Mouse (Mus musculus) forebrain, embryonic 16.5 days (tissue): Measurements from ENCODE around the gene Catsperz. TPM values are rescaled to one million over a fixed set of nuclear protein-coding genes. Genes with fewer than 3 reads are reported as not detected.

Experiments
- ATAC-seq: fragments of 200-750 bp; cut with Nextera tagmentation; 2 replicates; pipeline ENCODE4 v1.8.0; 2017; ENCODE audit warnings: mild to moderate bottlenecking, moderate library complexity
- H3K27ac ChIP-seq: fragments of 300-500 bp; sonication (generic); 2 replicates; pipeline ENCODE4 v1.5.1; 2014; ENCODE audit warnings: low read length, control low read depth
- H3K27me3 ChIP-seq: fragments of 300-500 bp; sonication (generic); replicated peaks from 2 replicates; pipeline ENCODE4 v1.6.1; 2014; ENCODE audit warnings: low read length; ENCODE audit not compliant: control insufficient read depth, insufficient read depth
- H3K36me3 ChIP-seq: fragments of 300-500 bp; sonication (generic); 2 replicates; pipeline ENCODE4 v1.6.1; 2014; ENCODE audit not compliant: control insufficient read depth, insufficient read depth
- H3K4me1 ChIP-seq: fragments of 300-500 bp; sonication (generic); replicated peaks from 2 replicates; pipeline ENCODE4 v1.6.1; 2014; ENCODE audit warnings: low read length; ENCODE audit not compliant: control insufficient read depth, insufficient read depth
- H3K4me2 ChIP-seq: fragments of 300-500 bp; sonication (generic); 2 replicates; pipeline ENCODE4 v1.6.1; 2014; ENCODE audit warnings: mild to moderate bottlenecking, low read length, control low read depth
- H3K4me3 ChIP-seq: fragments of 300-500 bp; sonication (generic); replicated peaks from 2 replicates; pipeline ENCODE4 v1.5.1; 2014; ENCODE audit warnings: mild to moderate bottlenecking, low read length, control low read depth
- H3K9ac ChIP-seq: fragments of 300-500 bp; sonication (generic); replicated peaks from 2 replicates; pipeline ENCODE4 v1.6.1; 2014; ENCODE audit warnings: low read depth, low read length, control low read depth
- H3K9me3 ChIP-seq: fragments of 300-500 bp; sonication (generic); 2 replicates; pipeline ENCODE4 v1.6.1; 2016; ENCODE audit warnings: low read length; ENCODE audit not compliant: control insufficient read depth
- WGBS: fragments of 180-500 bp; shearing (Covaris S2); extraction: QIAGEN DNeasy Blood & Tissue Kit; methylation state at CpG from one replicate; pipeline ENCODE4 v1.1.7; 2014; 5-methylcytosine and 5-hydroxymethylcytosine counted together
- polyA plus RNA-seq: library from polyadenylated mRNA; unstranded; fragments of >200 nt; fragmentation: Nextera tagmentation; extraction: Ambion mirVana; gene quantifications from 2 replicates; pipeline ENCODE4 v1.2.1, GENCODE M21; 2015

Gene Catsperz
- polyA plus RNA-seq, 1 experiment from 2014 or later, result 0.37 TPM

DNA sequence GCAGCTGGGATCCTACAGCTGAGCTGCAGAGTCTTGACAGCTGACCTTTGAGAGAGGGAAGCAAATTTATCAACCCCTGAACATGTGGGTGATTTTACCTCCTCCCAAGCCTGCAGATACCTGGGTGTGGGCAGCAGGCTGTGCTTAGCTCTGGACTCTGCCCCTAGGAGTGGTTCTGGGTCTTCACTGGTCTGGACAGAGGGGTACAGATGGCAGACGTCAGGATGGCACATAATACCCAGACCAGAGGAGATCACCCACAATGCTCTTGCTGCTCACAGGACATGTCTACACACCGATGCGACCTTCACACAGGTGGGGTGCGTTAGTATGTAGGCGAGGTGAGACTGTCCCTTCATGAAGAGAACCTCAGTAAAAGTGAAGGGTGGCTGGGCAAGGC, 24.4 kb upstream of the Catsperz start:
- Histone ChIP-seq H3K4me1 (peaks cover 17% of the 10 kb centered on the region), H3K36me3 (peaks cover 2% of the 10 kb centered on the region; the same call in 1 of the 2 replicates), H3K27ac (no peak overlapping the region), H3K9me3 (no peaks in the 10 kb centered on the region), H3K4me2 (no peak overlapping the region), H3K4me3 (no peak overlapping the region), H3K9ac (0 out of 2 replicates have a peak overlapping the region, but pooled peaks have one; percentile 7), H3K27me3 (no peaks in the 10 kb centered on the region)
- ATAC-seq, result no peak
- WGBS, result 85% methylated on average over 5 of the region's 5 CpGs

DNA sequence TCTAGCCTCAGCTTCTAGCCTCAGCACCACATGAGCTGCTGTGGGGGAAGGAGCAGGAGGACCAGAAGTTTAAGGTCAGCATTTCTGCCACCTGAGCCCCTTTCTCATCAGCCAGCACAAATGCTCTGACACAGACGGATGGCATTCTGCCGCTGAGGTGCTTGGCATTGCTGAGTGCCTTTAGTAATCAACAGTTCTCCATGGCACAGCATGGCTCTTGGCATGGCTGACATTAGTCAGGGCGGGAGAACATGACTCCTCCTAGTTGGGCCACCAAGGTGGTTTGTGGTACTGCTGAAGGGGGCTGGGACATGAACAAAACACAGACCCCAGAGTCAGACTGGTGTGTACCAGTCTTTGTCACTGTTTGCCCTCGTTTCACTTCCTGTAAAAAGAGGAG, 23.0 kb upstream of the Catsperz start:
- Histone ChIP-seq H3K9ac (no peak overlapping the region), H3K9me3 (no peaks in the 10 kb centered on the region), H3K4me2 (no peak overlapping the region), H3K4me3 (no peak overlapping the region), H3K27ac (no peak overlapping the region), H3K4me1 (peaks cover 17% of the 10 kb centered on the region), H3K27me3 (no peaks in the 10 kb centered on the region), H3K36me3 (peaks cover 2% of the 10 kb centered on the region; the same call in 1 of the 2 replicates)
- ATAC-seq, result no peak
- WGBS, result 70% methylated on average over 4 of the region's 4 CpGs

DNA sequence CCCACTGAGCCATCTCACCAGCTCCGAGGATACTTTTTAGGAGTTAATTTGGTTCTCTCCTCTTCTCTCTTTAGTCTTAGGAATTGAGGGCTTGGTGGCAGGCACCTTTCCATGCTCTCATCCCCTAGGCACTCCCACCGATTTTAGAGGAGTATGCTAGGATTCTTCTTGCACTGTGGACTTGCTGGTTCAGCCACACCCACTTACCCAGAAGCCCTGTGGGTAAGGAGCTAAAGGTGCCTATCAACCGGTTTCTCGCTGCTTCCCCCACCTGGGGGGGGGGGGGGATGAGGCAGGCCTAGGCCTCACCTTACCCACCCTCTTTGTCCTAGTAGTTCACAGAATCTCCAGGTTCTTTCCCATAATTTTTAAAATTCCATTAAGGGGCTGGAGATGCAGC, 22.6 kb upstream of the Catsperz start:
- H3K36me3 ChIP-seq, result peaks cover 2% of the 10 kb centered on the region; the same call in 1 of the 2 replicates
- no peak overlapping the region for H3K9ac ChIP-seq
- no peak for ATAC-seq
- H3K27ac ChIP-seq, result no peak overlapping the region
- no peak overlapping the region for H3K4me3 ChIP-seq
- H3K9me3 ChIP-seq, result no peaks in the 10 kb centered on the region
- no peak overlapping the region for H3K4me2 ChIP-seq
- H3K27me3 ChIP-seq, result no peaks in the 10 kb centered on the region
- H3K4me1 ChIP-seq, result peaks cover 17% of the 10 kb centered on the region
- 50% methylated on average over 4 of the region's 4 CpGs for WGBS

DNA sequence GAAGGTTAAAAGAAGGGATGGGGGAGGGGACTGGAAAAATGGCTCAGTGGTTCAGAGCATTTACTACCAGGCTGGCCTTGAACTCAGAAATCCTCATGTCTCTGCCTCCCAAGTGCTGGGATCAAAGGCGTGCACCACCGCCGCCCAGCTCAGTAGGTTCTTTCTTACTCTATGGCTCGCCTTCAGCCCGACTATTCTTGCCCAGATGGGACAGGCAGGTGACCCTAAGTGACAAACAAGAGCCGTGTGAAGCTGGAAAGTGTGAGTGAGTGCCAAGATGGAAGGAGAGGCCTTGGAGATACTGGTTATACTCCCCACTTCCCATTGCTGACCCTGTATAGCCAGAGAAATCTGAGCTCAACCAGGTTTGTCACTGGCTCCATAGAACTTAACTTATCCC, 18.5 kb upstream of the Catsperz start:
- Histone ChIP-seq H3K9ac (no peak overlapping the region), H3K4me3 (no peak overlapping the region), H3K36me3 (peaks cover 2% of the 10 kb centered on the region; the same call in 1 of the 2 replicates), H3K27ac (no peak overlapping the region), H3K27me3 (no peaks in the 10 kb centered on the region), H3K4me1 (peaks cover 31% of the 10 kb centered on the region), H3K4me2 (no peak overlapping the region), H3K9me3 (no peaks in the 10 kb centered on the region)
- 96% methylated on average over 6 of the region's 6 CpGs for WGBS
- ATAC-seq, result no peak

DNA sequence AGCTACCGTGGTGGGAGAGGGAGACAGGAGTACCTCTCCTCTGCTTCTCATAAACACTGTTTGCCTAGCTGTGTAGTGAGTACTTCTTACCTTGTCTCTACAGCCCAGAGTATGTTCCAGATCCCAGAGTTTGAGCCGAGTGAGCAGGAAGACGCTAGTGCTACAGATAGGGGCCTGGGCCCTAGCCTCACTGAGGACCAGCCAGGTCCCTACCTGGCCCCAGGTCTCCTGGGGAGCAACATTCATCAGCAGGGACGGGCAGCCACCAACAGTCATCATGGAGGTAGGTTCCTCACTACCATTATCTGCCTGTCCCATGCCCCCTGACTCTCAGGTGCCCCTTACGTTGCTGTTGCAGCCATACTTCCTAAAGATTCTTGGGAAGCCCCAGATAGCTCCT, 17.6 kb upstream of the Catsperz start:
- ATAC-seq, result no peak
- Histone ChIP-seq H3K4me2 (peak overlapping the region; percentile 88), H3K27ac (peak overlapping the region; percentile 97), H3K27me3 (no peaks in the 10 kb centered on the region), H3K9ac (peak overlapping the region; percentile 99), H3K4me3 (peak overlapping the region; percentile 98), H3K4me1 (peaks cover 34% of the 10 kb centered on the region), H3K9me3 (no peaks in the 10 kb centered on the region), H3K36me3 (peaks cover 2% of the 10 kb centered on the region; the same call in 1 of the 2 replicates)
- WGBS, result 23% methylated on average over 5 of the region's 5 CpGs

DNA sequence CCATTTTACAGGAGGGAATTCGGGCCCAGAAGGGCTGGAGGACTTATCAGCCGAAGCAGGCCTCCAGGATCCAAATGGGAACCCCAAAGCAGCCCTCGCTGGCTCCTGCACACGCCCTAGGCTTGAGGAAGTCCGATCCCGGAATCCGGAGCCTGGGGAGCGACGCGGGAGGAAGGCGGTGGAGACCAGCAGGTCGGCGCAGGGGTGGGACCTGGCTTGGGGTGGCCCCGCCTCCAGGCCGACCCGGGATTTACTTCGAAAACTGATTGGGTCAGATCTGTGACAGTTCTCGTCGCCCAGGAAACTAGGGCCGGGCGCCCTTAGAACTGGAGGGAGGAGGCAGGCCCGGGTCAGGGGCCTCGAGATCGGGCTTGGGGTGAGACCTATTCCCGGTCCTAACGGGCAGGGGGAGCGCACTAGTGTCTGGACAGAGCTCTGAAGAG, 17.1 kb upstream of the Catsperz start, which contains the start of gene Gpr137:
Gene Gpr137, minus strand, starts transcription at position 232 of the 443 bp plus-strand sequence.
- peak within 1 kb of the TSS; percentile 98 for H3K4me3 ChIP-seq
- H3K9ac ChIP-seq, result peak within 1 kb of the TSS; percentile 99
- H3K4me2 ChIP-seq, result peak within 1 kb of the TSS; percentile 99
- WGBS, result under 1% methylated on average over 27 of the region's 27 CpGs
- H3K27ac ChIP-seq, result peak within 1 kb of the TSS; percentile 97
- no peaks in the 10 kb centered on the region for H3K9me3 ChIP-seq
- no peaks in the 10 kb centered on the region for H3K27me3 ChIP-seq
- peaks cover 2% of the 10 kb centered on the region; the same call in 1 of the 2 replicates for H3K36me3 ChIP-seq
- peak; percentile 87 for ATAC-seq
- peaks cover 34% of the 10 kb centered on the region for H3K4me1 ChIP-seq

DNA sequence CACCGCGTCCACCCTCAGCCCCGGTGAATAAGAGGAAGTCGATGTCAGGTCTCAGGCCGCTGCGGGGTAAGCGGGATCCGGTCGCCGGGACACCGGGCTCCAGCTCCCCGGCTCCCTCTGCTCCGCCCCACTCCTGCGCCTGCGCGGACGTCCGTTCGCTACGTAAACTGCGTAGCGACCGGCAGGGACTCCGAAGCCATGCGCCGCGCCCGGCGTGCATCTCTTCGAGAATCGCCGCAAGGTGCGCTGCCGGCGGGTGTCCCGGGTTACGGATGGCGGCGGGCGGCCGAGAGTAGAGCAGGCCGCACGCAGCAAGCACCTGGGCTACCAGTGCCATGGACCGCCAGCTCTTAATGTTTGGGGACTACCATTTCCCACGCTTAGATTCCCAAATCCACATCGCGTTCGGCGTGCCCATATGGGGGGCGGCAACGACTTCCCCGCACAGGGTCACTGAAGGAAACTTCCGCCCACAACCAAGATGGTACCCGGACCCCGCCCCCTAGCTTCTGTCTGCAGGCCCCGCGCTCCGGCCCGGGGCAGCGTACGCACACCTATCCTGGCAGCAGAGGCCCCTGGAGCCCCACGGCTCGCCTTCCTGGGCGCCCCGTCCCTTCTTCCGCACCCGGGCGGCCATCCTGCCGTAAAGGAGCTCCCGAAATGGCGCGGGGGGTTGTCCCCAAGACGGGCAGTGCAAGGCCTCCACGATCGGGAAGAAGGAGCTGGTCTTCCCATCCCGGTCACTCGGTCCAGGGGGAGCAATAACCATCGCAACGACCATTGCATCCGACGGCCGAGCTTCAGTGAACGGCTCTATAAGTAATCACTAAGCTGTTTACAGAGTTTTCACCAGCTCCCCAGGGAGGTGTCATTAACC, 16.4 kb upstream of the Catsperz start, which contains the start of gene Bad:
Gene Bad, plus strand, starts transcription at position 490 of the 877 bp plus-strand sequence.
- peak; percentile 84 for ATAC-seq
- peaks cover 34% of the 10 kb centered on the region for H3K4me1 ChIP-seq

DNA sequence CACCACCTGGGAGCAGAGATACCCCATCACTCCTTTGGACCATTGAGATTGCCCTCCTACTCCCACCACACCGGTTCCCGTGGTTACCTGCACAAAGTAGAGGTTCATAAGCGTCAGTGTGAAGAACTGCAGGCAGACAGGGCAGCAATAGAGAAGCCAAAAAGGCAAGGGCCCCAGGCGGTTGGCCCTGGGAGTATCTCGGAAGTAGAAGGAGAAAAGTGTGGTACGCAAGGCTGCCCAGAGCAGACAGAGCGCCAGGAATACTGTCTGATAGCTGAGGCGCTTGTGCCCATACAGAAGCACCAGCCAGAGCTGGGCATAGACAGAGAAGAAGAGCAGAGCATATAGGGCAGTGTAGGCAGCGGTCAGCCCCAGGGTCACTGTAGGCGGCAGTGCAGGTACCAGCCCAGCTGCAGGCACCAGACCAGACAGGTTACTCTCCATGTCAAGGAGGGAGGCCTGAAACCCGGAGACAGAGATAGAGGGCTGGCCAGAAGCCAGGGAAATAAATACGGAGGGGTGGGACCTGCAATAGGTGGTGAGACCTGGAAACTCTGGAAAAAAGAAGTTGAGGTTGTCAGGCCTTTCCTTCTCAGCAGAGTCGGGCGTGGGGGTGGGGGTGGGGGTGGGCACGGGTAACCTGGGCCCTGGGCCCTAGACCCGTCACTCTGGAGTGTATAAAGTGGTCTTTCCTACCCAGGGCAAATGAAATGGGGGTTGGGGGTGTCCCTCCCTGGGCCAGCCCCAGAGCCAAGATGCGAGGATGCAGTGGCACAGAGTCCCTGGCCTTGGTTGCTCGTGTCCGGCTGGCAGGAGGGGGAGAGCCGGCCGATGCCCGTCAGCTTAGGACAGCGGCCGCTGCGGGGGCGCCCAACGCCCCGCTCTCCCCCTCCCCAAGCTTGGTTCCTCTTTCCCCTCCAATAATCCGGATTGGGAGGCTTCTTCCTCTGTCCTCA, 15.5 kb upstream of the Catsperz start:
- Histone ChIP-seq H3K9ac (peak overlapping the region; percentile 99), H3K4me1 (peaks cover 34% of the 10 kb centered on the region), H3K9me3 (no peaks in the 10 kb centered on the region), H3K36me3 (no peaks in the 10 kb centered on the region), H3K4me3 (peak overlapping the region; percentile 98), H3K4me2 (peak overlapping the region; percentile 99), H3K27ac (no peak overlapping the region; the same call in 1 of the 2 replicates), H3K27me3 (peaks cover 7% of the 10 kb centered on the region)
- ATAC-seq, result peak; percentile 2; the same call in 1 of the 2 replicates
- WGBS, result 18% methylated on average over 29 of the region's 29 CpGs

More for the DNA sequence above, 16.4 kb upstream of the Catsperz start, which contains the start of gene Bad:
- peak within 1 kb of the TSS; percentile 98 for H3K4me3 ChIP-seq
- peaks cover 2% of the 10 kb centered on the region; the same call in 1 of the 2 replicates for H3K36me3 ChIP-seq
- H3K27me3 ChIP-seq, result no peaks in the 10 kb centered on the region
- WGBS, result under 1% methylated on average over 83 of the region's 83 CpGs
- H3K27ac ChIP-seq, result peak within 1 kb of the TSS; percentile 97
- H3K9ac ChIP-seq, result peak within 1 kb of the TSS; percentile 99
- H3K9me3 ChIP-seq, result no peaks in the 10 kb centered on the region
- peak within 1 kb of the TSS; percentile 99 for H3K4me2 ChIP-seq
